Mouse (Mus musculus) hindbrain, embryonic 15.5 days (tissue): Measurements from ENCODE around the gene Ccdc159. TPM values are rescaled to one million over a fixed set of nuclear protein-coding genes. Genes with fewer than 3 reads are reported as not detected.
A peak's percentile ranks its signal among the peaks of the same experiment; 100 is the strongest.

Experiments
- ATAC-seq: fragments of 200-750 bp; cut with Nextera tagmentation; 2 replicates; pipeline ENCODE4 v1.8.0; 2017; ENCODE audit warnings: low read depth, moderate number of reproducible peaks, moderate TSS enrichment; ENCODE audit not compliant: low FRiP score
- H3K27ac ChIP-seq: fragments of 300-500 bp; sonication (generic); replicated peaks from 2 replicates; pipeline ENCODE4 v1.5.1; 2015; ENCODE audit warnings: mild to moderate bottlenecking, inconsistent platforms
- H3K27me3 ChIP-seq: fragments of 300-500 bp; sonication (generic); 2 replicates; pipeline ENCODE4 v1.6.1; 2015; ENCODE audit warnings: control low read depth, inconsistent platforms
- H3K36me3 ChIP-seq: fragments of 300-500 bp; sonication (generic); 2 replicates; pipeline ENCODE4 v1.6.1; 2015; ENCODE audit warnings: control low read depth, inconsistent platforms
- H3K4me1 ChIP-seq: fragments of 300-500 bp; sonication (generic); replicated peaks from 2 replicates; pipeline ENCODE4 v1.6.1; 2015; ENCODE audit warnings: control low read depth, inconsistent platforms
- H3K4me2 ChIP-seq: fragments of 300-500 bp; sonication (generic); 2 replicates; pipeline ENCODE4 v1.6.1; 2015; ENCODE audit warnings: moderate library complexity, mild to moderate bottlenecking, inconsistent platforms
- H3K4me3 ChIP-seq: fragments of 300-500 bp; sonication (generic); 2 replicates; pipeline ENCODE4 v1.5.1; 2015; ENCODE audit warnings: mild to moderate bottlenecking, inconsistent platforms
- H3K9ac ChIP-seq: fragments of 300-500 bp; sonication (generic); 2 replicates; pipeline ENCODE4 v1.6.1; 2015; ENCODE audit warnings: inconsistent platforms
- H3K9me3 ChIP-seq: fragments of 300-500 bp; sonication (generic); 2 replicates; pipeline ENCODE4 v1.6.1; 2016; ENCODE audit warnings: control low read depth, inconsistent platforms
- WGBS: fragments of 180-500 bp; shearing (Covaris S2); methylation state at CpG from one replicate; pipeline ENCODE4 v1.1.7; 2015; 5-methylcytosine and 5-hydroxymethylcytosine counted together
- polyA plus RNA-seq: library from polyadenylated mRNA; unstranded; fragments of >200 nt; fragmentation: Nextera tagmentation; extraction: Ambion mirVana; gene quantifications from 2 replicates; pipeline ENCODE4 v1.2.1, GENCODE M21; 2015

The Ccdc159 gene
- polyA plus RNA-seq, 1 experiment from 2014 or later: 8.5 TPM

- Histone ChIP-seq H3K36me3 (no peaks in the 10 kb centered on the region), H3K4me3 (no peak overlapping the region), H3K9me3 (no peaks in the 10 kb centered on the region), H3K27ac (peak overlapping the region; percentile 38; the same call in 1 of the 2 replicates), H3K4me1 (peaks cover 26% of the 10 kb centered on the region), H3K27me3 (no peaks in the 10 kb centered on the region), H3K4me2 (no peak overlapping the region), H3K9ac (no peak overlapping the region)
- 9% methylated on average over 3 of the region's 3 CpGs for WGBS
- ATAC-seq: no peak
Measured at GRCm38 (mm10) chr9:21953600-21953999, 26.3 kb downstream of the Ccdc159 start.

- Histone ChIP-seq H3K4me2 (peak overlapping the region; percentile 65), H3K9ac (no peak overlapping the region)
- no peak for ATAC-seq
Measured at GRCm38 (mm10) chr9:21954635-21955034, 27.4 kb downstream of the Ccdc159 start.

GRCm38 (mm10) chr9:21955225-21955569, 27.9 kb downstream of the Ccdc159 start:
- peaks cover 26% of the 10 kb centered on the region for H3K4me1 ChIP-seq
- H3K27ac ChIP-seq: peak overlapping the region; percentile 99
- H3K9ac ChIP-seq: peak overlapping the region; percentile 84; the same call in 1 of the 2 replicates
- peak; percentile 59 for ATAC-seq
- H3K4me3 ChIP-seq: peak overlapping the region; percentile 77
- no peaks in the 10 kb centered on the region for H3K36me3 ChIP-seq
- 3% methylated on average over 18 of the region's 18 CpGs for WGBS
- peaks cover 14% of the 10 kb centered on the region for H3K27me3 ChIP-seq
- H3K4me2 ChIP-seq: peak overlapping the region; percentile 65
- H3K9me3 ChIP-seq: no peaks in the 10 kb centered on the region

More at GRCm38 (mm10) chr9:21954635-21955034, 27.4 kb downstream of the Ccdc159 start:
- H3K4me1 ChIP-seq: peaks cover 26% of the 10 kb centered on the region
- WGBS: 72% methylated on average over 3 of the region's 3 CpGs
- H3K36me3 ChIP-seq: no peaks in the 10 kb centered on the region
- H3K9me3 ChIP-seq: no peaks in the 10 kb centered on the region
- H3K4me3 ChIP-seq: no peak overlapping the region
- peaks cover 8% of the 10 kb centered on the region for H3K27me3 ChIP-seq
- H3K27ac ChIP-seq: no peak overlapping the region

- ATAC-seq: peak; percentile 98
- H3K4me3 ChIP-seq: peak within 1 kb of the TSS; percentile 77
- WGBS: under 1% methylated on average over 50 of the region's 54 CpGs
Measured at GRCm38 (mm10) chr9:21955570-21956281, 28.5 kb downstream of the Ccdc159 start, which contains the start of gene Swsap1. Gene Swsap1, plus strand, starts transcription at chr9:21955755.

GRCm38 (mm10) chr9:21958372-21958771, 31.1 kb downstream of the Ccdc159 start:
- no peak for ATAC-seq
- Histone ChIP-seq H3K27me3 (peaks cover 44% of the 10 kb centered on the region), H3K4me3 (no peak overlapping the region), H3K36me3 (no peaks in the 10 kb centered on the region), H3K27ac (no peak overlapping the region), H3K4me1 (peaks cover 44% of the 10 kb centered on the region), H3K9ac (no peak overlapping the region), H3K4me2 (no peak overlapping the region), H3K9me3 (no peaks in the 10 kb centered on the region)
- 88% methylated on average over 5 of the region's 5 CpGs for WGBS

More at GRCm38 (mm10) chr9:21955570-21956281, 28.5 kb downstream of the Ccdc159 start, which contains the start of gene Swsap1:
- Histone ChIP-seq H3K9me3 (no peaks in the 10 kb centered on the region), H3K9ac (peak within 1 kb of the TSS; percentile 84), H3K27me3 (peaks cover 19% of the 10 kb centered on the region), H3K4me2 (peak within 1 kb of the TSS; percentile 65), H3K4me1 (peaks cover 28% of the 10 kb centered on the region), H3K36me3 (no peaks in the 10 kb centered on the region), H3K27ac (peak within 1 kb of the TSS; percentile 99)

GRCm38 (mm10) chr9:21959244-21959643, 32.0 kb downstream of the Ccdc159 start:
- Histone ChIP-seq H3K27me3 (peaks cover 52% of the 10 kb centered on the region), H3K4me2 (no peak overlapping the region), H3K4me3 (no peak overlapping the region), H3K4me1 (peaks cover 38% of the 10 kb centered on the region), H3K9me3 (no peaks in the 10 kb centered on the region), H3K36me3 (no peaks in the 10 kb centered on the region), H3K27ac (no peak overlapping the region), H3K9ac (no peak overlapping the region)
- no peak for ATAC-seq
- 81% methylated on average over 7 of the region's 7 CpGs for WGBS

- no peak overlapping the region for H3K9ac ChIP-seq
- H3K4me2 ChIP-seq: no peak overlapping the region
- peaks cover 31% of the 10 kb centered on the region for H3K4me1 ChIP-seq
- H3K36me3 ChIP-seq: no peaks in the 10 kb centered on the region
- H3K27ac ChIP-seq: no peak overlapping the region
- no peak overlapping the region for H3K4me3 ChIP-seq
- peaks cover 52% of the 10 kb centered on the region for H3K27me3 ChIP-seq
- no peaks in the 10 kb centered on the region for H3K9me3 ChIP-seq
- no peak for ATAC-seq
- 54% methylated on average over 9 of the region's 9 CpGs for WGBS
Measured at GRCm38 (mm10) chr9:21960135-21960534, 32.9 kb downstream of the Ccdc159 start.

- Histone ChIP-seq H3K27ac (no peak overlapping the region), H3K9me3 (no peaks in the 10 kb centered on the region), H3K27me3 (peaks cover 52% of the 10 kb centered on the region), H3K4me1 (peaks cover 29% of the 10 kb centered on the region), H3K4me3 (no peak overlapping the region), H3K4me2 (peak overlapping the region; percentile 25; the same call in 1 of the 2 replicates), H3K9ac (no peak overlapping the region), H3K36me3 (no peaks in the 10 kb centered on the region)
- WGBS: 12% methylated on average over 26 of the region's 26 CpGs
- no peak for ATAC-seq
Measured at GRCm38 (mm10) chr9:21960558-21961208, 33.4 kb downstream of the Ccdc159 start.

- Histone ChIP-seq H3K4me1 (peaks cover 26% of the 10 kb centered on the region), H3K27me3 (peaks cover 52% of the 10 kb centered on the region), H3K4me3 (peak overlapping the region; percentile 38), H3K27ac (no peak overlapping the region), H3K36me3 (no peaks in the 10 kb centered on the region), H3K9me3 (no peaks in the 10 kb centered on the region), H3K9ac (no peak overlapping the region), H3K4me2 (peak overlapping the region; percentile 79)
- no peak for ATAC-seq
- WGBS: 1% methylated on average over 35 of the region's 35 CpGs
Measured at GRCm38 (mm10) chr9:21961366-21961980, 34.2 kb downstream of the Ccdc159 start.

GRCm38 (mm10) chr9:21962010-21962409, 34.7 kb downstream of the Ccdc159 start:
- H3K27ac ChIP-seq: no peak overlapping the region
- 0% methylated on average over 11 of the region's 15 CpGs for WGBS
- peak overlapping the region; percentile 79 for H3K4me2 ChIP-seq
- no peaks in the 10 kb centered on the region for H3K9me3 ChIP-seq
- peaks cover 52% of the 10 kb centered on the region for H3K27me3 ChIP-seq
- H3K36me3 ChIP-seq: no peaks in the 10 kb centered on the region
- ATAC-seq: 0 out of 2 replicates have a peak, but pooled peaks have one; percentile 46
- H3K4me1 ChIP-seq: peaks cover 23% of the 10 kb centered on the region
- H3K9ac ChIP-seq: no peak overlapping the region; the same call in 1 of the 2 replicates
- H3K4me3 ChIP-seq: peak overlapping the region; percentile 38

- peaks cover 52% of the 10 kb centered on the region for H3K27me3 ChIP-seq
- no peaks in the 10 kb centered on the region for H3K9me3 ChIP-seq
- peaks cover 23% of the 10 kb centered on the region for H3K4me1 ChIP-seq
- H3K4me2 ChIP-seq: peak overlapping the region; percentile 79
- no peak overlapping the region for H3K27ac ChIP-seq
- no peak overlapping the region; the same call in 1 of the 2 replicates for H3K9ac ChIP-seq
- 5% methylated on average over 33 of the region's 34 CpGs for WGBS
- H3K4me3 ChIP-seq: peak overlapping the region; percentile 38
- no peaks in the 10 kb centered on the region for H3K36me3 ChIP-seq
- peak; percentile 54; the same call in 1 of the 2 replicates for ATAC-seq
Measured at GRCm38 (mm10) chr9:21962416-21963059, 35.3 kb downstream of the Ccdc159 start.
